Mouse (Mus musculus) lung, postnatal 0 days (tissue): ENCODE measurements around the gene Slc4a10. TPM values are rescaled to one million over a fixed set of nuclear protein-coding genes. Genes with fewer than 3 reads are reported as not detected.

Source experiments
- ATAC-seq: fragments of 200-750 bp; cut with Nextera tagmentation; 2 replicates; pipeline ENCODE4 v1.8.0; 2017; ENCODE audit warnings: moderate library complexity
- DNase-seq: peaks from one replicate; pipeline ENCODE4 v3.0.0-alpha.2; 2016; ENCODE audit warnings: low spot score
- H3K27ac ChIP-seq: fragments of 300-500 bp; sonication (generic); 2 replicates; pipeline ENCODE4 v1.5.1; 2014; ENCODE audit warnings: antibody characterized with exemption, mild to moderate bottlenecking, low read length, mixed read lengths
- H3K27me3 ChIP-seq: fragments of 300-500 bp; sonication (generic); replicated peaks from 2 replicates; pipeline ENCODE4 v1.6.1; 2014; ENCODE audit warnings: low read length, mixed read lengths; ENCODE audit not compliant: insufficient read depth
- H3K36me3 ChIP-seq: fragments of 300-500 bp; sonication (generic); 2 replicates; pipeline ENCODE4 v1.6.1; 2014; ENCODE audit warnings: low read length, mixed read lengths; ENCODE audit not compliant: insufficient read depth
- H3K4me1 ChIP-seq: fragments of 300-500 bp; sonication (generic); 2 replicates; pipeline ENCODE4 v1.6.1; 2014; ENCODE audit warnings: antibody characterized with exemption, low read depth, low read length, mixed read lengths; ENCODE audit not compliant: insufficient read depth
- H3K4me2 ChIP-seq: fragments of 300-500 bp; sonication (generic); replicated peaks from 2 replicates; pipeline ENCODE4 v1.6.1; 2014; ENCODE audit warnings: low read depth, mild to moderate bottlenecking, low read length, moderate library complexity, mixed read lengths
- H3K4me3 ChIP-seq: fragments of 300-500 bp; sonication (generic); 2 replicates; pipeline ENCODE4 v1.5.1; 2014; ENCODE audit warnings: low read depth, low read length
- H3K9ac ChIP-seq: fragments of 300-500 bp; sonication (generic); replicated peaks from 2 replicates; pipeline ENCODE4 v1.6.1; 2014; ENCODE audit warnings: low read depth, mild to moderate bottlenecking
- H3K9me3 ChIP-seq: fragments of 300-500 bp; sonication (generic); 2 replicates; pipeline ENCODE4 v1.6.1; 2016; ENCODE audit warnings: low read length, mixed read lengths
- CTCF ChIP-seq: IDR thresholded peaks from 2 replicates; pipeline ENCODE4 v1.5.1; 2016; ENCODE audit warnings: antibody characterized with exemption, mild to moderate bottlenecking
- EP300 ChIP-seq: IDR thresholded peaks from 2 replicates; pipeline ENCODE4 v1.6.1; 2016; ENCODE audit warnings: antibody characterized with exemption, mild to moderate bottlenecking, control low read depth
- WGBS: fragments of 180-500 bp; shearing (Covaris S2); extraction: QIAGEN DNeasy Blood & Tissue Kit; methylation state at CpG from one replicate; pipeline ENCODE4 v1.1.7; 2014; 5-methylcytosine and 5-hydroxymethylcytosine counted together
- polyA plus RNA-seq: library from polyadenylated mRNA; unstranded; fragments of >200 nt; fragmentation: Nextera tagmentation; extraction: Ambion mirVana; gene quantifications from 2 replicates; pipeline ENCODE4 v1.2.1, GENCODE M21; 2015

The Slc4a10 gene
- polyA plus RNA-seq, 1 experiment from 2014 or later: 0.17 TPM

DNA sequence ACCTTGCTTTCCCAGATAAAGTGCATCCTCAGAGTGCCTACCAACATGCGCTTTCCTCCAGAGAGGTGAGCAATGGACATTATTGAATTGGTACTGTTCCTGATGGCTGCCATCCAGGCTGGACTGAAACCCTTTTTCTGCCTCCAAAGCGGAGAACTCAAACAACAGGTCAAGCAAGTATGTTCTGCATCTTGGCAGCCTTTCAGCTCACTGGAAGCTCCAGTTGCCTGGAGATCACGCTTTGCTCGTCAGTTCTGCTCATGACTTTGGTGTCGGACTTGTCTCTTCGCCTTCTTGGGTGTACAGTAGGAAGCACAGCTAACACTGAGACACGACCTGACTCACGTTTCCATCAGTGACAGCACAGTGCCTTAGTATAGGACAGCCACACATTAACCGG is 315.9 kb downstream of the Slc4a10 start:
- DNase-seq: no peak
- Histone ChIP-seq H3K9me3 (no peaks in the 10 kb centered on the region), H3K9ac (no peak overlapping the region), H3K4me3 (no peak overlapping the region), H3K27me3 (no peaks in the 10 kb centered on the region), H3K36me3 (no peaks in the 10 kb centered on the region), H3K27ac (no peak overlapping the region), H3K4me1 (no peaks in the 10 kb centered on the region), H3K4me2 (no peak overlapping the region)
- whole genome bisulfite sequencing: 71% methylated on average over 9 of the region's 9 CpGs
- no peak for TF ChIP-seq CTCF
- TF ChIP-seq EP300: no peak
- no peak for ATAC-seq

DNA sequence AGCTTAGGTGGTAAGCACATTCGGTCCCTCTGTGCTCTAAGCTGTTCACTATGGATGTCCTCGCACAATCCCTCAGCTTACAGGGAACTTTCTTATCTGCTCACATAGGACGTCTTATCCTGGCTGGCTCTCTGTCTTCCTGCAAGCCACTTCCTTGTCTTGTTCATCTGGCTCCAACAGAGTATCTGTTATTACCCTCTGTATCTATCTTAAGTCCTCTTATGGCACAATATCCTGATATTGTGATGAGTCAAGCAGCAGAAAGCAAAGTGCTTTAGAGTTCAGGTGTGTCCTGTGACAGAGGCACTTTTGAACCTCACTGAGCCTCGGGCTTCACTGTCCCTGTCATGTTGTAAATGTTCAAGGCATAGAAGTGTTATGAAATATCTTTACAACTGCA is 317.3 kb downstream of the Slc4a10 start:
- no peaks in the 10 kb centered on the region for H3K9me3 ChIP-seq
- 81% methylated on average over 4 of the region's 4 CpGs for WGBS
- DNase-seq: no peak

DNA sequence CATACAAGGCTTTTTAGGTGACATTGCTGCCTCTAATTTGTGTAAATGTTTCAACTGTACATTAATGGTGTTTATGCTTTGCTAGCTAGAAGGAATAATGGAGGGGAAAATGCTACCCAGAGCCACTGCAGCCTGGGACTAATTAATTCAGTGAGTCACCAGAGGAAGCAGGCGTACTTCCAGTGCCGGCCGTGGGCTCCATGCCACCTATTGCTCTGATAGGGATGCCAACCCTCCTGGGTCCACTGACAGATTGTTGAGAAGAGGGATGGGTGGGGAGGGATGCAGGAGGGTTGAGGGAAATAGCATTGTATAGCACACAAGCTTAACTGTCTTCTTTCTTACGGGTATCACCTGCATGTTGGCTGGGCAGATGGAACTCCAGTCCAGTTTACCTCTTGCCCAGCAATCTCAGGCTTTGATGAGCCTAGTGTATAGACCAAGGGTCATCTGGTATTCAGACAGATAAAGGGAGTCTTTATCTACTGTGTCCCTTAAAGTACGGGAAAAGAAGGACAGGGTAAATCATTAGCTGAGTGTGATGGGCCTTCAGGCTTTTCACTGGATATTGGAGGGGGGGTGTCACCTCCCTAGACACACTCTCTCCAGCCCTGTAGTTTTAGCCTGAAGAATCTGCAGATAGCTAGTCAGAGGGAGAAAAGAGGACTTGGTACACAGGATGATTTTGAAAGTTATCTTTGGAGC is 322.2 kb downstream of the Slc4a10 start:
- 56% methylated on average over 5 of the region's 5 CpGs for WGBS

More for the DNA sequence above, 317.3 kb downstream of the Slc4a10 start:
- Histone ChIP-seq H3K4me2 (no peak overlapping the region), H3K27me3 (no peaks in the 10 kb centered on the region), H3K27ac (no peak overlapping the region), H3K4me3 (no peak overlapping the region), H3K36me3 (no peaks in the 10 kb centered on the region), H3K9ac (no peak overlapping the region), H3K4me1 (no peaks in the 10 kb centered on the region)
- TF ChIP-seq CTCF (no peak), EP300 (no peak)
- no peak for ATAC-seq

DNA sequence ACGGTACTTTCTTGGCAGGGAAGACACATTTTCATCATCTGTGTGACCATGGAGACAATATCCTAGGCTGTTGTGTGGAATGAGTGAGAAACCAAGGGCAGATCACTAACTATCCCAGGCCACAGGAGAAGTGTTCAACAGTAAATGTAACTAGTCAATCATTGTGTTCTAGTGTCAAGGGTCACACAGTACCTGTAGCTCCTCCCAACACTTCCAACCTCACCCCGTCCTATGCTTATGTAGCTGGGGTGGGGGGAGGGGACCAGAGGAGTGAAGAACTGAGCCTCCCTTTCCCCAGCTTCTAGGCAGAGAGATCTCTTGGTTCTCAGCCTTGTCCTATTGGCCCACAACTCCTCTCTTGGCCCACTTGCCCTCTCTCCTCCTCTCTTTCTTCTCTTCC is 323.8 kb downstream of the Slc4a10 start:
- no peak for ATAC-seq
- Histone ChIP-seq H3K27ac (no peak overlapping the region), H3K4me2 (no peak overlapping the region), H3K36me3 (no peaks in the 10 kb centered on the region), H3K27me3 (no peaks in the 10 kb centered on the region), H3K9me3 (no peaks in the 10 kb centered on the region), H3K4me3 (no peak overlapping the region), H3K4me1 (no peaks in the 10 kb centered on the region), H3K9ac (no peak overlapping the region)
- TF ChIP-seq CTCF (no peak), EP300 (no peak)
- WGBS: 39% methylated on average over 2 of the region's 2 CpGs
- no peak for DNase-seq

More for the DNA sequence above, 322.2 kb downstream of the Slc4a10 start:
- no peaks in the 10 kb centered on the region for H3K36me3 ChIP-seq
- no peak for DNase-seq
- no peak overlapping the region for H3K27ac ChIP-seq
- H3K4me2 ChIP-seq: no peak overlapping the region
- no peaks in the 10 kb centered on the region for H3K27me3 ChIP-seq
- H3K4me3 ChIP-seq: no peak overlapping the region
- ATAC-seq: no peak
- no peak for TF ChIP-seq EP300
- TF ChIP-seq CTCF: no peak
- no peaks in the 10 kb centered on the region for H3K9me3 ChIP-seq
- no peaks in the 10 kb centered on the region for H3K4me1 ChIP-seq
- no peak overlapping the region for H3K9ac ChIP-seq

DNA sequence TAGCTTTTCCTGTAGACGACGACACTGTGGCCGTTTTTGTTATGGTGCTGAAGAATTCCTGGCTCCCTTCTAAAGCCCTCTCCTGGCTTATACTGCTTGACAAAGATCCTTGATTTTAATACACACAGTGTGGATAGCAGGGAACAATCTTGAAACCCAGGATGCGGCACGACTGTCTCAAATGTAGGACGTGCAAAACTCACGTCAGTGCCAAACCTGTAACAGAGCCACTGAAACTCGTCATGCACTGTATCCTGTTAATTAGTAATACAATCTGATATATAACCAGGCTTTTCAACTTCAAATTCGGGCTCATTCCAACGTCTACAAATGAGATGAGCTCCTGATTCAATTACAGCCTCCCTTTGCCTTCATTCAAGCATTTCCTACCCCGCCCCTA is 327.4 kb downstream of the Slc4a10 start:
- no peaks in the 10 kb centered on the region for H3K27me3 ChIP-seq
- WGBS: 84% methylated on average over 11 of the region's 11 CpGs
- no peaks in the 10 kb centered on the region for H3K4me1 ChIP-seq
- no peak overlapping the region for H3K9ac ChIP-seq
- ATAC-seq: no peak
- no peaks in the 10 kb centered on the region for H3K36me3 ChIP-seq
- H3K4me3 ChIP-seq: no peak overlapping the region
- H3K27ac ChIP-seq: no peak overlapping the region
- H3K9me3 ChIP-seq: no peaks in the 10 kb centered on the region
- no peak overlapping the region for H3K4me2 ChIP-seq
- TF ChIP-seq CTCF (no peak), EP300 (no peak)
- DNase-seq: no peak

Other genes with a start within 250 kb of the Slc4a10 start
- 0.02 TPM in 1 of 2 replicates, not detected in the other for gene Tbr1, start 243.5 kb upstream of the Slc4a10 start, polyA plus RNA-seq